In the genomic region with DNA sequence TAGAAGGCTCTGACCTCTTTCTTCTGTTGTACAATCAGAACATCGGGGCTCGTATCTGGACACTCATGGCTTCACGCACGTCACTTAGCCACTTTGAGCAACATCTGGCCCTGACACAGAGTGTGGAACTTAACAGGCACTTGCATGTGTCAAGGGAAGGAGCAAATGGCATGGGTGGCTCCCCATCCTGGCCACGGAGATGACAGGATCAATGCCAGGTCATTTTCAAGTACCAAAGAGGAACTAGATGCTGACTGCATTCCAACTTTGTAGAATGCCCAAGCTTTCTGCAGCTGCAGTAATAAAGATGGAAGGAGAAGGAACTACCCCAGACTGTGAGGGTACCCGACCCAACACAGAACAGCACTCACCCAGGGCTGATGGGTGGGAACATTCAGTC, we compare ENCODE assay signal across 25 mouse cellular contexts.
"Had no signal": no experiment of that assay in that cellular context is flagged by ENCODE, and none has a peak within 500 bp of the region (broad histone marks: within the 10 kb centered on the region; RNA-seq: fewer than 3 reads in every experiment).

No protein-coding gene starts in this region.

- H3K36me3 ChIP-seq: heart, embryonic 10.5 days; heart, embryonic 12.5 days; intestine, embryonic 15.5 days; kidney, embryonic 15.5 days; limb, embryonic 13.5 days; limb, embryonic 15.5 days; liver, embryonic 12.5 days had no signal

- H3K4me2 ChIP-seq: heart, embryonic 12.5 days; hindbrain, embryonic 14.5 days; intestine, embryonic 15.5 days; kidney, embryonic 15.5 days; limb, embryonic 13.5 days; limb, embryonic 15.5 days; liver, embryonic 12.5 days had no signal

- H3K27ac ChIP-seq: gastrocnemius, adult 2 months; heart, embryonic 10.5 days; hindbrain, embryonic 14.5 days; intestine, embryonic 15.5 days; kidney, embryonic 15.5 days; kidney, postnatal 0 days; limb, embryonic 13.5 days; limb, embryonic 15.5 days; liver, embryonic 12.5 days; liver, embryonic 14.5 days had no signal

- H3K9ac ChIP-seq: heart, embryonic 12.5 days; hindbrain, embryonic 14.5 days; intestine, embryonic 15.5 days; kidney, embryonic 15.5 days; limb, embryonic 13.5 days; limb, embryonic 15.5 days; liver, embryonic 12.5 days; liver, embryonic 14.5 days had no signal

- H3K4me1 ChIP-seq: intestine, embryonic 15.5 days; liver, embryonic 12.5 days had no signal

- H3K9me3 ChIP-seq: heart, embryonic 10.5 days; heart, embryonic 12.5 days; intestine, embryonic 15.5 days; kidney, embryonic 15.5 days; limb, embryonic 13.5 days; limb, embryonic 15.5 days; liver, embryonic 12.5 days had no signal

- H3K4me3 ChIP-seq: gastrocnemius, adult 2 months; heart, embryonic 10.5 days; heart, embryonic 12.5 days; intestine, embryonic 15.5 days; kidney, embryonic 15.5 days; limb, embryonic 13.5 days; limb, embryonic 15.5 days; liver, embryonic 12.5 days had no signal

- DNase-seq: gastrocnemius, adult 2 months; gastrocnemius, postnatal 10 days; gastrocnemius, postnatal 25 days; heart, postnatal 10 days; heart, postnatal 4 days; kidney, adult 18-20 months; kidney, adult 9 months; kidney, postnatal 14 days; kidney, postnatal 36 days; layer of hippocampus, adult 9-11 months; layer of hippocampus, postnatal 36 days; left cerebral cortex, postnatal 4 days had no signal

- H3K27me3 ChIP-seq: heart, embryonic 12.5 days; intestine, embryonic 15.5 days; kidney, embryonic 15.5 days; limb, embryonic 13.5 days; limb, embryonic 15.5 days had no signal

- ATAC-seq: hindbrain, embryonic 16.5 days; inflammation-experienced regulatory T-cells, adult 6 months; intestine, embryonic 15.5 days; intestine, postnatal 0 days; liver, embryonic 12.5 days had no signal
